Mouse (Mus musculus) CH12.LX (cell line): ENCODE results near the gene Slc5a12.

ENCODE experiments used
- BHLHE40 ChIP-seq: IDR thresholded peaks from 2 replicates; pipeline ENCODE4 v1.6.1; 2011; ENCODE audit warnings: mild to moderate bottlenecking, low read depth, low read length, improper control_type of control experiment
- CHD2 ChIP-seq: IDR thresholded peaks from 2 replicates; pipeline ENCODE4 v1.6.1; 2011; ENCODE audit warnings: low read length, improper control_type of control experiment
- CTCF ChIP-seq, 2 experiments: IDR thresholded peaks in 1 of 2; conservative IDR thresholded peaks in 1 of 2; 2 replicates each; pipeline ENCODE4 v1.5.1; 2011 to 2012; ENCODE audit warnings: low read depth in 2 of 2, low read length in 2 of 2, improper control_type of control experiment in 1 of 2, inconsistent platforms in 1 of 2, mild to moderate bottlenecking in 1 of 2, moderate library complexity in 1 of 2
- JUN ChIP-seq: IDR thresholded peaks from 2 replicates; pipeline ENCODE4 v1.6.1; 2011; ENCODE audit warnings: low read depth, mild to moderate bottlenecking, low read length, improper control_type of control experiment, moderate library complexity; ENCODE audit not compliant: insufficient read depth
- JUND ChIP-seq: conservative IDR thresholded peaks from 2 replicates; pipeline ENCODE4 v1.6.1; 2011; ENCODE audit warnings: low read depth, low read length, improper control_type of control experiment
- MAX ChIP-seq: IDR thresholded peaks from 2 replicates; pipeline ENCODE4 v1.6.1; 2011; ENCODE audit warnings: low read length, improper control_type of control experiment
- NELFE ChIP-seq: IDR thresholded peaks from 2 replicates; pipeline ENCODE4 v1.6.1; 2011; ENCODE audit warnings: low read depth, low read length, improper control_type of control experiment
- POLR2A ChIP-seq: IDR thresholded peaks from 2 replicates; pipeline ENCODE4 v1.6.1; 2011; ENCODE audit warnings: low read depth, mild to moderate bottlenecking, improper control_type of control experiment, low read length
- RCOR1 ChIP-seq: conservative IDR thresholded peaks from 2 replicates; pipeline ENCODE4 v1.6.1; 2012; ENCODE audit warnings: low read depth, mild to moderate bottlenecking, inconsistent platforms, low read length, improper control_type of control experiment
- TCF12 ChIP-seq: IDR thresholded peaks from 2 replicates; pipeline ENCODE4 v1.6.1; 2014; ENCODE audit warnings: low read depth, mild to moderate bottlenecking, inconsistent platforms, low read length, improper control_type of control experiment
- ZKSCAN1 ChIP-seq: IDR thresholded peaks from 2 replicates; pipeline ENCODE4 v1.6.1; 2012; ENCODE audit warnings: low read depth, inconsistent platforms, low read length, improper control_type of control experiment, borderline replicate concordance
- ZNF384 ChIP-seq: IDR thresholded peaks from 2 replicates; pipeline ENCODE4 v1.6.1; 2012; ENCODE audit warnings: low read depth, low read length, improper control_type of control experiment, inconsistent platforms

- TF ChIP-seq MAX = no peak
- TF ChIP-seq POLR2A = no peak
- no peak for TF ChIP-seq CTCF (conservative IDR thresholded peaks at IDR 0.05 in 1 of 2, IDR thresholded peaks at IDR 0.05 in 1 of 2; ENCODE audit: low read depth in 2 of 2, low read length in 2 of 2)
- TF ChIP-seq JUN = no peak
- TF ChIP-seq CHD2 = no peak
- TF ChIP-seq TCF12 = no peak
- no peak for TF ChIP-seq ZKSCAN1
- TF ChIP-seq RCOR1 = no peak
- TF ChIP-seq ZNF384 = no peak
- TF ChIP-seq NELFE = no peak
- TF ChIP-seq BHLHE40 = no peak
- no peak for TF ChIP-seq JUND
Observed at GRCm38 (mm10) chr2:110562621-110563020, 34.5 kb upstream of the Slc5a12 start.
